Mouse (Mus musculus): ENCODE results near the gene Vmn1r22.
"Not testable (repeated sequence)": the region's sequence is repeated elsewhere in the genome, so short reads cannot be mapped to it uniquely, and the experiment has no call there.

Gene Vmn1r22

DNA sequence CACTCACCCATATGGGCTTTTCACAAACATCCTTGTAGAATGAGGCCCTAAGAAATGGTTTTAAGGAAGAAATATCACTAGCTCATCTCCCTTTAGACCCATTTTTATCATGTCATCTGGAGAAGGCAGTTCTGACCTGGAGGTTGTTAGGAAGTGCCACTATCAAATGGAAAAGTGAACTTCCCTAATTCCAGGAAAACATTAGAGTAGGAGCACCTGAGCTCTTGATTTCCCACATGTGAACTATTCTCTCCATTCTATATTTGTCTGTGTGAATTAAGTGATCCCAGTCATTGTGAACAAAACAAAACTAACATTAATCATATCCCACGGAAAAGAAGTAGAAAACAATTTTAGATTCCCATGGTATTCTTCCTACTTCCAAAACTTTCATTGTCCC, at the start of gene Vmn1r22:
TSS of gene Vmn1r22 (minus strand) at position 101 of the 400 bp plus-strand sequence.
- in situ Hi-C loops (cut with MboI, MseI) = no loop called here

DNA sequence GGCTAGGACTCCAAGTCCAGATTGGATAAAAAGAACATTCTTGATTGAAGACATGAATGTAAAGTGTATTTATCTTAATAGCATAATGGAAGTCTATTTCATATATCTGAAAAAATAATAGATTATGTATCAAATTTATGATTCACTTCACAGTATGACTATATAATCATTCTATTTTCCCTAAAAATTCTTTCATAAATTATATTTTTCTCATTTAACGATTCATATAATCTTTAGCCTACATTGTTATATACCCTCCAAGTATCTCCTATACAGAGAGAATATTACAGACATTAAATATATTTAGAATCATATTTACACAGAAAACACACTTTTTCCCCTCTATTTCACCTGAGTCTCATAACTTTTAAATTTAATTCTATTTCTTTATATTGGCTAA, 18.9 kb upstream of the Vmn1r22 start, which contains the start of gene Vmn1r23:
TSS of gene Vmn1r23 (minus strand) at position 101 of the 400 bp plus-strand sequence.
- in situ Hi-C loops (cut with MboI, MseI) = no loop called here

DNA sequence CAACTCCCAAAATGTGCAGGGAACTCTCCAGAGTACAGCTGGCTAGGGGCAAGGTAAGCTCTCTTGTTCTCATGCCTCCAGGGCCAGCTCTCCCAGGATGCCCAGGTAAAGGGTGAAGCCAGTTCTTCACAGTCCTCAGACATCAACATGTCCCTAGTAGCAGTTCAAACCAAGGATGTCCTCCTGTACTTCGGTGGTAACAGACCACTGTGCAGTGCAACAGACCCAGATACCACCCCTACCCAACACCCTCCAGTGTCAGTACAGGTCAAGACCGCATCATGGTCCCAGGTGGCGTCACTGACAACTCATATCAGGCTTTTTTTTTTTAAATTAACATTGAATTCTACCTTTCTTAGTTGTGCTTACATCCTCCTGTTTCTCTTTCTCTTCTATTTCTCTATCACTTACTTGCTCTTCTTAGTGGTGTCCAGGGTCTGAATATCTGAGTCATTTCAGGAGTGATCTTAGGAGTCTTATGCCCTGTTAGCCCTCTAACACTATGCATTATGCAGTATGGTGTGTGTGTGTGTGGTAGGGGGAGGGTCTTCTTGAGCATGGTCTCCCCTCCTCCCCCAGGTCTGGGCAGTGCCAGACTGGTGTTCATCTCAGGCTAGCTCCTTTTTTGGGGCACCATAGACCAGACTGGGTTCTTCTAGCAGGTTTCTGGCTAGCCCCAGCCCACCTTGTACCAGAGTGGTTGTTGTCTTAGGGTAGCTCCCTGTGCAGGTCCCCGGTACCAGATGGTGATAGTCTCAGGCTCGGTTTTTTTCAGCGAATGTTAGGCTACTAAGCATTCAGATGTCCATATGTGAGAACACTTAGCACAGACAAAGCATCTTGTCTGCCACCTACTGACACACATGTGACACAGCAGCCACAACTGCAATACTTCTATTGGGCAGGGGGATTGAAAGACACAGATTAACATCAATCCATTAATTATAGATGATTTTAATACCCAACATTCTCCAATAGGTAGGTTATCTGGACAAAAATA, 48.5 kb downstream of the Vmn1r22 start:
- in situ Hi-C loops (cut with MboI, MseI) = no loop called here

DNA sequence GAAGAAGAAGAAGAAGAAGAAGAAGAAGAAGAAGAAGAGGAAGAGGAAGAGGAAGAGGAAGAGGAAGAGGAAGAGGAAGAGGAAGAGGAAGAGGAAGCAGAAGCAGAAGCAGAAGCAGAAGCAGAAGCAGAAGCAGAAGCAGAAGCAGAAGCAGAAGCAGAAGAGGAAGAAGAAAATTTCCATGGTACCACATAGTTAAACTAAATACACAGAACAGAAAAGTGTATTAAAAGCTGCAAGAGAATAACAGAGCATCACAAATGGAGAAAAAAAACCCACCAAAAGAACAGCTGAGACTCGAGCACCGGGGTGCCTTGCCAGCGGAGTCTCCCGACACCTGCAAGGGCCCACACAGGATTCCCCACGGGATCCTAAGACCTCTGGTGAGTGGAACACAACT, 56.7 kb downstream of the Vmn1r22 start:
- in situ Hi-C loops (cut with MboI, MseI) = not testable (repeated sequence)

DNA sequence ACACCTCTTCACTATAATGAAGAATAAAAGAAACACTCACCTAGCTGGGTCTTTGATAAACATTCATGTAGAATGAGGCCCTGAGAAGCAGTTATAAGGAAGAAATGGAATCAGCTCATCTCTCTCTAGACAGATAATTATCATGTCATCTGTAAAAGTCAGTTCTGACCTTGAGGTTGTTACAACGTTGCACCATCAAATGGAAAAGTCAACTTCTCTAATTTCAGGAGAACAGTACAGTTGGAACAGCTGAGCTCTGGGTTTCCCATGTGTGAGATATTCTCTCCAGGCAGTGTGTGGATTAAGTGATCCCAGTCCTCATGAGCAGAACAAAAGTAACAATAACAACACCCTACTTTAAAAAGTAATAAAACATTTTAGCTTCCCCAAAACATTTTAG, 57.5 kb downstream of the Vmn1r22 start, which contains the start of gene Vmn1r21:
TSS of gene Vmn1r21 (minus strand) at position 58 of the 400 bp plus-strand sequence.
- in situ Hi-C loops (cut with MboI, MseI) = no loop called here

Measured in T-helper 1 cell (primary cell).